Mouse (Mus musculus) cortical plate, adult 2 months (tissue): Measurements from ENCODE around the gene Akap6.
A peak's percentile ranks its signal among the peaks of the same experiment; 100 is the strongest.

Experiments used
- CTCF ChIP-seq: fragments of 200-500 bp; IDR thresholded peaks from 2 replicates; pipeline ENCODE4 v1.5.1; 2011; ENCODE audit warnings: mild to moderate bottlenecking, control low read depth, low read length; ENCODE audit not compliant: insufficient read depth; ENCODE audit errors: extremely low read depth
- POLR2A ChIP-seq: fragments of 200-500 bp; IDR thresholded peaks from 2 replicates; pipeline ENCODE4 v1.6.1; 2011; ENCODE audit warnings: mild to moderate bottlenecking, low read length, control low read depth; ENCODE audit not compliant: insufficient read depth; ENCODE audit errors: extremely low read depth

- TF ChIP-seq CTCF = peak; percentile 64
- no peak for TF ChIP-seq POLR2A
Measured at GRCm38 (mm10) chr12:52895672-52896460, 196.7 kb downstream of the Akap6 start.
